Mouse (Mus musculus) layer of hippocampus, adult 11-12 months (tissue): ENCODE measurements around the gene Usp39.

Source experiments
- DNase-seq: peaks from one replicate; pipeline ENCODE4 v3.0.0; 2022; ENCODE audit warnings: low spot score

Gene Usp39

DNA sequence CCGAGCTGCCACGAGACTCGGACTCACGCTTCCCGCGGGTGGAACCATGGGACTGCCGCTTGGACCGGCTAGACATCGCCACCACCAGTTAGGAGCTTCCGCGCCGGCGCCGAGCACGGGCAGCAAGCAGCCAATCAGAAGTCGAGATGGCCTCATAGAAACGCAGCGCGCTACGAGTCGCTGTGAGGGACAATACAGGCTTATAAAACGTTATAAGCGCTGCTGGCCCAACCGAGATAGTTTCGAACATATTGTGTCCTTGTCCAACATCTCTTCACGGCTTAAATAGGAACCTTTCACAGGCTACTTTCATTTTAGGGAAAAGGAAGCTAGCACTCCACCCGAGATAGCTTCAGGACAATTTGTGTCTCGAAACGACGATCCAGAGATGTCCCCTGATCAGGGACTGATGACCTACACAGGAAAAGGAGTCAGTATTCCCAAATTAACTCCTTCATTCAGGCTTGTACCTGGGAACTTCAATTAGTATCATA is at the start of gene Usp39:
Usp39 (minus strand) TSS at position 111 of the 494 bp plus-strand sequence.
- peak; percentile 95 for DNase-seq

GRCm38 (mm10) chr6:72392341-72392740 is 47.4 kb upstream of the Usp39 start:
- no peak for DNase-seq

DNA sequence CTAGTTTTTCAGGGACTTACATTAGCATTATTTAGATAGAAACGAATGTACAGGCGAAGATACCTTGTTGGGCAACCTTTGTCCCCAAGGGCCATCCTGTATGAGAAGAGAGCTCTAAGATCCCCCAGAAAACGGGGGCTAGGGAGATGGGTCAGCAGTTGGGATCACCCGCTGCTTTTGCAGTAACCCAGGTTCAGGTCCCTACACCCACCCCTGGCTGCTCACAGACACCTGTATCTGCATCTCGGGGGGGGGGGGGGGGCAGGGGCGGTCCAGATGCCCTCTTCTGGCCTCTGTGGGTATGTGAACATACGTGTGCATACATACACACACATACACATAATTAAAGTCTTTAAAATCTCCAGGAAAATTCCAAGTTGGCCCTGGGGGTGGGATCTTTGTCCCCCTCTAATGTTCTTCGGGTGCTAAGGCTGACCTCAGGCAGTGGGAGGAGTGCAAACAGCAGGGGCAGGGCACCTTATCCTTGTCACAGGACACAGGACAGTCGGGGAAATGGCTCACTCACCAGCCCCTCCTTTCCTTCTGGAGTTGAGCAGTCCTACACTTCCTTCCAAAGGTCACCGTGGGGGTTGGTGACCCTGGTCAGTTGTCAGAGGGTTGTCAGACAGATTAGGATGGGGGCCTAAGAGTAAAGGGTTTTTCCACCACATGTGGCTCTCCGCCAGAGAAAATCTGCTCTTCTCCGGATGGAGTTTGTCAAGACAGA is 46.0 kb upstream of the Usp39 start:
- DNase-seq, result no peak

GRCm38 (mm10) chr6:72389941-72390771 is 45.2 kb upstream of the Usp39 start, which contains the start of gene Vamp8:
TSS of gene Vamp8 (minus strand) at chr6:72390703.
- DNase-seq, result peak; percentile 47

- DNase-seq, result no peak
These were observed 44.5 kb upstream of the Usp39 start for GRCm38 (mm10) chr6:72389471-72389940.

DNA sequence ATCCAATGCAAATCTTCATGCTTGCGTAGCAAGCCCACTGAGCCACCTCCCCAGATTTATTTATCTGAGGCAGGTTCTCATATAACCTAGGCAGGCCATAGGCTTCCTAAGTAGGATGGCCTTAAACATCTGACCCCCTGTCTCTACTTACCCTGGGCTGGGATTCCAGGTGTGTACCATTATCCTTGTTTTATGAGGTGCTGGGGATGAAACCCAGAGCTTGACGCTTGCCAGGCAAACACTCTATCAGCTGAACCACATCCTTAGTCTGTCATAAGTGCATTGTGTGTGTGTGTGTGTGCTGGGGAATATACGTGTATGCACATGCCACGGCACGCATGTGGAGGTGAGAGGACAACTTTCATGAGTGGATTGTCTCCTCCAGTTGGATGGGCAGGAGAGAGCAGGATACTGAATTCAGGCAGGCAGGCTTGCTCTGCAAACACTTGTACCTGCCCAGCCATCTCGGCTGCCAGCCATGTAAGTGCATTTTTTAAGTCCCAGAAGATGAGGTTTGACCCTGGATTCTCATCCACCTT is 43.9 kb upstream of the Usp39 start:
- DNase-seq, result no peak

DNA sequence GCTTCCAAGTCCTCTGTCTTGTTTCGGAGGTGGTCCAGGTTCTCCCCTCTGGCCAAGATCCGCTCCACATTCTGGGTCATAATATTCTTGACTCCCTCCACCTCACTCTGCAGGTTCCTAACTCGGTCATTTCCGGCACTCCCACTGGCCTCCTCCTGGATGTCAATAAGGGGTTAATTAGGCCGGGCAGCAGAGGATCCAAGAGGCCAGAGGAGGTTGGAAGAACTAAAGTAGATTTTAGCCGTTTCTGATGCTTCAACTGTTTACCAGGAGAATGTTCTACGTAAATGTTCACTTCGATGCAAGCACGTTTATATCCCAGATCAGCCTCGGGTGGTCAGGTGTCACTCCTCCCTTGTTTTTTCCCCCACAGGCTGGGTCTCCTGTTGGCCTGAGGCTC is 43.3 kb upstream of the Usp39 start:
- DNase-seq, result no peak

GRCm38 (mm10) chr6:72387816-72388215 is 42.8 kb upstream of the Usp39 start:
- DNase-seq, result no peak

DNA sequence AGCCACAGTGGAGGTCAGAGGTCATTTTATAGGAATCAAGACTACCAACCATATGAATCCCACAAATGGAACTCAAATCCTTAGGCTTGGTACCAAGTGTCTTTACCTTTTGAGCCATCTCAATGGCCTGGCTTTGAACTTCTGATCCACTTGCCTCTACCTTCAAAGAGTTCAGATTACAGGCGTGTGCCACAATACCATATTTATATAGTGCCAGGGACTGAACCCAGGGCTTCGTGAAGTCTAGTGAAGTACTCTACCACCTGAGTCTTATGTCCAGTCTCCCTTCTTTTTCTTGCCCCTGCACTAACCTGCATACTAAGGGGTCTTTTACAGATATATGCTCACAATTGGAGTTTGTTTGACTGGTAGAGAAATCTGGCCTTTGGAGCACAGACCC is 41.6 kb upstream of the Usp39 start:
- DNase-seq, result no peak

DNA sequence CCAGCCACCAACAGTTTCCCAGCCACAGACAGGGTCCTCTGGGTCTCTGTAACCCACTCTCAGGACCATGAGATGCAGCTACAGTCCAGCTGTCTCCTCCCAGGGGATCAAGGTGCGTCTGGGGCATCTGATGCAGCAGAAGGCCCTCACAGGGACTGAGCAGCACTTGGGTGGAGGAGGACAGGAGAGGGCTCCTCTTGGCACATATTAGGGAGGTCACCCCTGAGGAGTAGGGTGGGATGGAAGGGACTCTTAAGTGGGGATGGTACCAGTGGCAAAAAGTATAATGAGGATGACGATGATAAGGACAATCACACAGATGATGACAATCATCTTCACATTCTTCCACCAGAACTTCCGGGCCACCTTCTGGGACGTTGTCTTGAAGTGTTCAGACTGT is 40.3 kb upstream of the Usp39 start:
- DNase-seq, result no peak

DNA sequence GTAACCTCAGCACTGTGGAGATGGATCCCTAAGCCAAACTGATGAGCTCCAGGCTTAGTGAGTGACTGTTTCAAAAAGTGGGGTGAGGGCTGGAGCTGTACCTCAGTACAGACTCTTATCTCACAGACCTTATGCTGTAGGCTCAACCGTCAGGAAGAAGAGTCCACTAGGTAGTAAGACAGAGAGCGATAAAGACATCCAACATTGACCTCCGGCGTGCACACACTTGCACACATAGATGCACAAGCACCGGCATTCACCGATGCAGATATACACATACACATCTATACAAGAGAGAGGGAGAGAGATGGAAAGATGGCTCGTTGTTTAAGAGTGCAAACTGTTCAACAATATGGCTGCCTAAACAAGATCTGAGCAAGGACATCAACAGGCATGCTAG is 39.0 kb upstream of the Usp39 start:
- DNase-seq, result no peak

DNA sequence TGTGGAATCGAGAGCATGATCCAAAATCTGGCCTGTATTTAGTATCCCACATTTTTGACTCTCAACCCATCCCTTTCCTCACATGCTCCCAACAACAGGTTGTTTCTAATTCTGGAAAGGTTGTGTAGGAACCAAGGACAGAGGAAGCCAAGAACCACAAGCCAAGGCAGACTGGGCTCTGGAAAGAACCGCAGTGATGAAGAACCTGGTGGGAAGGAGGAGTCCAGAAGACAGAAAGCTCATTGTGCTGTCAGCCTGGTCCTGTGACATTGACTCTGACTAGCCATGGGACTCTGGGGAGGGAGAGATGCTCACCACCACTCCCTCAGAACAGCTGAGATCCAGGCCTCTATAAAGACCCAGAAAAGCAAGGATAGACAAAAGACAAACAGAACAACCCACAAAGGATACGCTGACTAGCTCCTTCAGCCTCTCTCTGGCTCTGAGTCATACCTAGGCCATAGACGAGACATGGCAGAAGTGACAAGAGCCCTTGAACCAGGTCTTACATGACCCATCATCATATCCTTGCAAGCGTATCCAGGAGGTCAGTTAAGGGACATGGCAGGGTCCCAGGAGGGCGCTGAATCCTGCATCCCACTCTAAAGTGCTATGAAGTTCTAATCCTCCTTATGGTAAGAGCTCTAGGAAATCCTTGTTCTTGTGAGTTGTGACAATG is 38.3 kb upstream of the Usp39 start:
- DNase-seq, result no peak

DNA sequence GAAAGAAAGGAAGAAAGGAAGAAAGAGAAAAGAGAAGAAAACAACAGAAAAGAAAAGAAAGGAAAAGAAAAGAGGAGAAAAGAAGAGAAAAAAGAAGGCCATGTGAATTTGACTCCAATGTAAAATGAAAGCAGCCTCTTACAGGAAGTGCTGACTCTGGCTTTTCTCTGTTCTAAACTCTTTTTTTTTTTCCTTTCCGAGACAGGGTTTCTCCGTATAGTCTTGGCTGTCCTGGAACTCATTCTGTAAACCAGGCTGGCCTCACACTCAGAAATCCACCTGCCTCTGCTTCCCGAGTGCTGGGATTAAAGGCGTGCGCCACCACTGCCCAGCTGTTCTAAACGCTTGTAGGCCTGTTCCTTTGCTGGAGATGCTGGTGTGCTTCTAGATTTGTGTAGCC is 37.5 kb upstream of the Usp39 start:
- DNase-seq, result no peak

GRCm38 (mm10) chr6:72380131-72380770 is 35.3 kb upstream of the Usp39 start, which contains the start of gene Vamp5:
TSS of gene Vamp5 (minus strand) at chr6:72380468.
- peak; percentile 63 for DNase-seq

DNA sequence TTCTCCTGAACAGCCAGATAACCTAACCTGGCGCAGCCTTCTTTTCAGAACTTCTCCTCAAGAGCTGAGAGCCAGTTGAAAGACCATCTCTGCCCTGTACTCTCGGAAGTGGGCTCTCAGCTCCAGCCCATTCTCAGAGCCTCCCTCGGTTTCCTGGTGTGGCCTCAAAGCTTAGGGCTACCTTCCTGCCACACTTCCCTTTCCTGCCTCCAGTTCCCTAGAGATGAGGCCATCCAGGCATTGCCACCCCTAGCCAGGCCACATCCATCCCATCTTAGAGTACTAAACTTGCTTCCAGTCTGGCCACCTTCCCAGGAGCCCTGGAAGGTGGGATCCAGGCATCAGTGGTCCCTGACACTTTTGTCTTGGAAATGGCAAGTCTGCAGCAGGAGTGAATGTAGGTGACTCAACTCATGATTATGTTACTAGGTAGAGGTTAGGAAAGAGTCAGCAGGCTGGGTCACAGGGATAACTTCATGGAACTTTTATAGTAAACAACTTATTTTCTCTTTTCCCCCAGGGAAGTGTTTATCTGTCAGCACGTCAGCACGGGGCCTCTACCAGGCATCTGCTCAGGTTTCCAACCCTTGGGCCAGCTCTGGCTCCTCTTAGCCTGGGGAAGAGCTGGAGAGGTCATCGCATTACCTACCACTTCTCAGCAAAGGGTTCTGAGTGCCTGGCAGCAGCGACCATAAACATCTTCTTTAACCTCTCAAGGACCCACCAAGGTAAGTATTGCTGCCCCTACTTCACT is 34.6 kb upstream of the Usp39 start:
- no peak for DNase-seq

DNA sequence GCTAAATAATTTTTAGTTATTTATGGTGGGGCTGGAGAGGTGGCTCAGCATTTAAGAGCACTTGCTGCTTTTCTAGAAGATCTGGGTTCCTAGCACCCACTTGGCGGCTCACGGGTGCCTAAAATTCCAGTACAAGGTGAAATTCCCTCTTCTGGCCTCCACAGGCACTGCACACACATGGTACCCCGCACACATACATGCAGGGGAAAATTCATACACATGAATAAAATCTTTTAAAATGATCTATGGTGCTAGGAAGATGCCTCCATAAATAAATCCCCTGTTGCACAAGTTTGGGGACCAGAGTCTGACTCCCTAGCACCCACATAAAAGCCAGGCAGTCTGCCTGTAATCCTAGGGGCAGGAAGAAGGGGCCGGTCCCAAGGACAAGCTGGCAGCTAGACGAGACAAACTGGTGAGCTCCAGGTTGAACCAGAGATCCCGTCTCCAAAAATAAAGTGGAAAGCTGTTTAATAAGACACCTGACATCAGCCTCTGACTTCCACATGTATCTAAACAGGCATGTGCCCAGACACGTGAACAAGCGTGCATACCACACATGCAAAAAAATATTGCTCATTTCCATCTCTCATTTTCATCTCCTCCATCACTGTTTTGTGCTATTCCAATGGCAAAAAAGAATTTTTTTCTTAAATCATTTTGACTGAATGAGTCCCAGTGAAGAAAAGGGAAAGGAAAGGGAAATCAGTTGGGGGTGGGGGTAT is 33.7 kb upstream of the Usp39 start:
- DNase-seq, result no peak

GRCm38 (mm10) chr6:72374820-72375563 is 30.0 kb upstream of the Usp39 start:
- no peak for DNase-seq

GRCm38 (mm10) chr6:72374206-72374605 is 29.2 kb upstream of the Usp39 start:
- no peak for DNase-seq

GRCm38 (mm10) chr6:72373184-72373583 is 28.2 kb upstream of the Usp39 start:
- DNase-seq, result no peak
